Comparison of ENCODE assay signal across 10 mouse cellular contexts in the genomic region with DNA sequence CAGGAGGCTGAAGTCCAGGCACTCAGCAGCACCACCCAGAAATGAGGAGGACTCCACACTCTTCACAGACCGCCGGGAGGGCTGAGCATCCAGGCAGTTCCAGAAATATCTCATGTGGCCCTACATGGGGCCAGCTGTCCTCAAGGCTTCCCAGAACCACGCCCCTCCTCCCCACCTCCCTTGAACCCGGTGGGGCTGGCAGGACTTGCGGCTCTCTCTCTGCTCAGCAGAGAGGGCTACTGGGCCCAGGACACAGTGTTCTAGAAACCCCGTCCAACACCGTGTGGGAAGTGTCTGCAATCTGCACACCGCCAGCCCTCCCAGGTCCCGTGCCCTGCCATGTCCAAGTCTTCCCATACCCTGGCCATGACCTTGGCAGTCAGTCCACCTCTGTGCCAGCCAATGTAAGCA. TPM values are rescaled to one million over a fixed set of nuclear protein-coding genes. Genes with fewer than 3 reads are reported as not detected.
DNase-seq lines count a peak whose midpoint lies in the region; ATAC-seq lines count a peak whose summit lies in the region.
"Had no signal": no experiment of that assay in that cellular context is flagged by ENCODE, and none has a peak within 500 bp of the region (broad histone marks: within the 10 kb centered on the region; RNA-seq: fewer than 3 reads in every experiment).

No protein-coding gene starts in this region.

- no peaks in the 10 kb centered on the region for H3K27me3 ChIP-seq in kidney, embryonic 14.5 days (ENCODE audit: control insufficient read depth, insufficient read depth, low read length)

- no peak overlapping the region for H3K9ac ChIP-seq in kidney, embryonic 14.5 days (ENCODE audit: low read depth, low read length)
- H3K9ac ChIP-seq: hindbrain, embryonic 14.5 days had no signal

- no peak overlapping the region for H3K4me3 ChIP-seq in kidney, embryonic 14.5 days (ENCODE audit: low read length)
- no peak overlapping the region for H3K4me3 ChIP-seq in brown adipose tissue, adult 24 weeks (ENCODE audit: insufficient read depth, low read depth, low read length)

- no peak overlapping the region for H3K4me2 ChIP-seq in kidney, embryonic 14.5 days (replicated peaks; ENCODE audit: low read depth, low read length)
- H3K4me2 ChIP-seq: hindbrain, embryonic 14.5 days had no signal

- peaks cover 13% of the 10 kb centered on the region; the same call in 1 of the 2 replicates for H3K36me3 ChIP-seq in kidney, embryonic 14.5 days (ENCODE audit: control insufficient read depth, insufficient read depth, low read length)

- no peak for ATAC-seq in kidney, embryonic 14.5 days (ENCODE audit: low FRiP score, low TSS enrichment)

- H3K4me1 ChIP-seq in kidney, embryonic 14.5 days (ENCODE audit: control insufficient read depth, insufficient read depth, low read length), result no peaks in the 10 kb centered on the region
- H3K4me1 ChIP-seq in brown adipose tissue, adult 24 weeks (ENCODE audit: control insufficient read depth, insufficient read depth, insufficient read length, low read length), result peaks cover 12% of the 10 kb centered on the region; the same call in 1 of the 2 replicates

- 80% methylated on average over 9 of the region's 9 CpGs for WGBS in kidney, embryonic 14.5 days

- no peak overlapping the region for H3K27ac ChIP-seq in kidney, embryonic 14.5 days (ENCODE audit: low read depth, low read length)
- peak overlapping the region; percentile 37 for H3K27ac ChIP-seq in brown adipose tissue, adult 24 weeks (replicated peaks; ENCODE audit: low read depth, low read length)
- H3K27ac ChIP-seq: hindbrain, embryonic 14.5 days had no signal

- DNase-seq in kidney, adult 18-20 months, result peak; percentile 32
- peak; percentile 87 for DNase-seq in heart, adult 8-10 months (ENCODE audit: low spot score)
- DNase-seq in lung, postnatal 10 days, result peak; percentile 77
- no peak for DNase-seq in T-cell, adult 2 months (ENCODE audit: low spot score)
- DNase-seq in left cerebral cortex, adult 18-20 months (ENCODE audit: low spot score in 2 of 2), result no peak
- DNase-seq in retina, embryonic 14.5 days (ENCODE audit: low spot score), result no peak

- no peaks in the 10 kb centered on the region for H3K9me3 ChIP-seq in kidney, embryonic 14.5 days (ENCODE audit: control insufficient read depth, low read length)

RNA-seq across cellular contexts. Expression of gene Fbxo31, which starts 15.7 kb away (rescaled TPM):
- polyA plus RNA-seq in kidney, embryonic 14.5 days (2014; fragmentation: Nextera tagmentation; extraction: Ambion mirVana), result 15.5 and 17.0 TPM in 2 replicates
- polyA plus RNA-seq in brown adipose tissue, adult 24 weeks (2012; ENCODE audit: insufficient read depth, insufficient read length, missing spikeins), result 9.7 and 14.7 TPM in 2 replicates
- total RNA-seq in heart, adult 8-10 months (2022), result 100 to 1,000 TPM in 2 of 4 experiments, 10 to 100 TPM in 2; 93.3 to 137 (median 102) TPM
- total RNA-seq in left cerebral cortex, adult 18-20 months (2021), result 100 to 1,000 TPM; 104 to 105 TPM

RNA-seq across cellular contexts. Expression of gene 1700018B08Rik, which starts 18.8 kb away (rescaled TPM):
- not detected in 2 replicates for polyA plus RNA-seq in kidney, embryonic 14.5 days (2014; fragmentation: Nextera tagmentation; extraction: Ambion mirVana)
- polyA plus RNA-seq in brown adipose tissue, adult 24 weeks (2012; ENCODE audit: insufficient read depth, insufficient read length, missing spikeins), result not detected in 2 replicates
- not detected for total RNA-seq in heart, adult 8-10 months (2022)
- total RNA-seq in left cerebral cortex, adult 18-20 months (2021), result not detected
- total RNA-seq: common myeloid progenitor, adult 5-6 weeks had no signal
- polyA plus RNA-seq: hindbrain, embryonic 14.5 days had no signal

RNA-seq across cellular contexts. Expression of gene Map1lc3b, which starts 27.2 kb away (rescaled TPM):
- polyA plus RNA-seq in kidney, embryonic 14.5 days (2014; fragmentation: Nextera tagmentation; extraction: Ambion mirVana), result 204 and 205 TPM in 2 replicates
- polyA plus RNA-seq in brown adipose tissue, adult 24 weeks (2012; ENCODE audit: insufficient read depth, insufficient read length, missing spikeins), result 258 and 275 TPM in 2 replicates
- 100 to 1,000 TPM; 264 to 289 (median 284) TPM for total RNA-seq in heart, adult 8-10 months (2022)
- 100 to 1,000 TPM; 187 to 190 TPM for total RNA-seq in left cerebral cortex, adult 18-20 months (2021)

Comparison
In these comparisons a context has a peak if more than half of its experiments do, and no peak if none do; other contexts are left out.
1. DNase-seq: peak in kidney, adult 18-20 months (single experiment), heart, adult 8-10 months (single experiment) and lung, postnatal 10 days (single experiment); none in T-cell, adult 2 months (single experiment), left cerebral cortex, adult 18-20 months (0 of 2) and retina, embryonic 14.5 days (single experiment).